Mouse (Mus musculus): ENCODE results near the gene Ehbp1.

- TF ChIP-seq POLR2A (IDR thresholded peaks at IDR 0.05; ENCODE audit: insufficient read depth, low read depth, low read length) (no peak), CTCF (IDR thresholded peaks at IDR 0.05; ENCODE audit: insufficient read depth, low read depth, low read length) (no peak)
These were observed 373.2 kb downstream of the Ehbp1 start for GRCm38 (mm10) chr11:21968922-21969321.

Measured in olfactory bulb, adult 2 months (tissue).